Mouse (Mus musculus) ES-E14 (cell line): Measurements from ENCODE around the gene Tfr2.

Experiments
- CHD2 ChIP-seq: IDR thresholded peaks from 2 replicates; pipeline ENCODE4 v1.6.1; 2014; ENCODE audit warnings: mild to moderate bottlenecking, low read depth, low read length, inconsistent platforms
- ZNF384 ChIP-seq: IDR thresholded peaks from 2 replicates; pipeline ENCODE4 v1.6.1; 2012; ENCODE audit warnings: low read depth, low read length, inconsistent platforms

DNA sequence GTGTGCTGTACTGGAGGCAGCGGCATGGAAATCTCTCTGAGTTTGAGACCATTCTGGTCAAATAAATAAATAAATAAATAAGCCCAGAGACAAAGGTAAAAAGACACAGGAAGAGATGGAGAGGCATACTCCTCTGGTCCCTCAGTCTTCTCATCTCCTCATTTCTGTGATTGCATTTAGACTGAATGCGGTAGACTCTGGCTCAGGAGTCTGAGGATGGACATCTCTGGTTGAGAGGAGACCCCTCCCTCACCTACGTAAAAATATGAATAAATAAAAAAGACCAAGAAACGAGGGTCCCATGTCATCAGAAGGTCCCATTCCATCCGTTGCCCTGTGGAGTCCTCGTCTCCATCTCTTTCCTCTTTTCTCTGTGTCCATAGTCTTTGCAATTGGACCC lies 16.6 kb upstream of the Tfr2 start:
- no peak for TF ChIP-seq ZNF384
- no peak for TF ChIP-seq CHD2
